Mouse (Mus musculus) urinary bladder, postnatal 0 days (tissue): ENCODE results near the gene Bbs10. TPM values are rescaled to one million over a fixed set of nuclear protein-coding genes. Genes with fewer than 3 reads are reported as not detected.

Source experiments
- polyA plus RNA-seq: library from polyadenylated mRNA; unstranded; fragments of >200 nt; fragmentation: Nextera tagmentation; extraction: Ambion mirVana; gene quantifications from 2 replicates; pipeline ENCODE4 v1.2.1, GENCODE M21; 2015

Gene Bbs10
- 2.0 and 2.1 TPM in 2 replicates for polyA plus RNA-seq

GRCm38 (mm10) chr10:111298140-111299098, at the start of gene Bbs10:
TSS of gene Bbs10 (plus strand) at chr10:111298679.

Other genes starting within 250 kb of the Bbs10 start
- 6.7 and 7.1 TPM in 2 replicates for gene Osbpl8, start 133.9 kb upstream of the Bbs10 start, polyA plus RNA-seq
- 104 and 136 TPM in 2 replicates for gene Nap1l1, start 174.5 kb downstream of the Bbs10 start, polyA plus RNA-seq
- 37.8 and 47.7 TPM in 2 replicates for gene Phlda1, start 207.6 kb downstream of the Bbs10 start, polyA plus RNA-seq